Mouse (Mus musculus) forebrain, embryonic 16.5 days (tissue): ENCODE measurements around the gene Hip1. TPM values are rescaled to one million over a fixed set of nuclear protein-coding genes. Genes with fewer than 3 reads are reported as not detected.
A peak's percentile ranks its signal among the peaks of the same experiment; 100 is the strongest.

Source experiments
- ATAC-seq: fragments of 200-750 bp; cut with Nextera tagmentation; 2 replicates; pipeline ENCODE4 v1.8.0; 2017; ENCODE audit warnings: mild to moderate bottlenecking, moderate library complexity
- H3K27ac ChIP-seq: fragments of 300-500 bp; sonication (generic); 2 replicates; pipeline ENCODE4 v1.5.1; 2014; ENCODE audit warnings: low read length, control low read depth
- H3K27me3 ChIP-seq: fragments of 300-500 bp; sonication (generic); replicated peaks from 2 replicates; pipeline ENCODE4 v1.6.1; 2014; ENCODE audit warnings: low read length; ENCODE audit not compliant: control insufficient read depth, insufficient read depth
- H3K36me3 ChIP-seq: fragments of 300-500 bp; sonication (generic); 2 replicates; pipeline ENCODE4 v1.6.1; 2014; ENCODE audit not compliant: control insufficient read depth, insufficient read depth
- H3K4me1 ChIP-seq: fragments of 300-500 bp; sonication (generic); replicated peaks from 2 replicates; pipeline ENCODE4 v1.6.1; 2014; ENCODE audit warnings: low read length; ENCODE audit not compliant: control insufficient read depth, insufficient read depth
- H3K4me2 ChIP-seq: fragments of 300-500 bp; sonication (generic); 2 replicates; pipeline ENCODE4 v1.6.1; 2014; ENCODE audit warnings: mild to moderate bottlenecking, low read length, control low read depth
- H3K4me3 ChIP-seq: fragments of 300-500 bp; sonication (generic); replicated peaks from 2 replicates; pipeline ENCODE4 v1.5.1; 2014; ENCODE audit warnings: mild to moderate bottlenecking, low read length, control low read depth
- H3K9ac ChIP-seq: fragments of 300-500 bp; sonication (generic); replicated peaks from 2 replicates; pipeline ENCODE4 v1.6.1; 2014; ENCODE audit warnings: low read depth, low read length, control low read depth
- H3K9me3 ChIP-seq: fragments of 300-500 bp; sonication (generic); 2 replicates; pipeline ENCODE4 v1.6.1; 2016; ENCODE audit warnings: low read length; ENCODE audit not compliant: control insufficient read depth
- WGBS: fragments of 180-500 bp; shearing (Covaris S2); extraction: QIAGEN DNeasy Blood & Tissue Kit; methylation state at CpG from one replicate; pipeline ENCODE4 v1.1.7; 2014; 5-methylcytosine and 5-hydroxymethylcytosine counted together
- microRNA-seq: library from miRNA; unstranded; fragments of <30 nt; microRNA quantifications from one replicate; pipeline ENCODE4, GENCODE M21; 2017
- polyA plus RNA-seq: library from polyadenylated mRNA; unstranded; fragments of >200 nt; fragmentation: Nextera tagmentation; extraction: Ambion mirVana; gene quantifications from 2 replicates; pipeline ENCODE4 v1.2.1, GENCODE M21; 2015

The Hip1 gene
- polyA plus RNA-seq, 1 experiment from 2014 or later: 32.5 TPM

DNA sequence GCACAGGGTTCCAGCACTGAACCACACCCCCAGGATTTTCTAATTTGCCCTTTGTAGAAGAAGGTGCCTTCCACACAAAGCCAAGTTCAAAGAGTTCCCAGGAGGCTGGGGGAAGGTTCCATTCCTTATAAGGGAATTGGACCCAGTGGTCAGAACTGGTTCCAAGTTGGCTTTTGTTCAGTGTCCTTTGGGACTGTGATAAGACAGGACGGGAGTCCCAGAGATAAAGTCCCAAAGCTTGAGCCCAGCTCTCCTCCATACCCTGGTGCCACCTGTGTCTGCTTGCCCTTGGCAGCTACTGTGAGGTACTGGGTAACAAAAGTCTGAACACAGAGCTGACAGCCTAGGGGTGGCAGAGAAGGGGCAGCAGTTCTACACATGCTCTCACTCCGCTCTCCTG, 185.1 kb downstream of the Hip1 start:
- Histone ChIP-seq H3K9ac (no peak overlapping the region), H3K4me1 (no peaks in the 10 kb centered on the region), H3K36me3 (no peaks in the 10 kb centered on the region), H3K4me3 (no peak overlapping the region), H3K27ac (no peak overlapping the region), H3K27me3 (no peaks in the 10 kb centered on the region), H3K4me2 (no peak overlapping the region), H3K9me3 (0 out of 2 replicates have a peak, but pooled peaks cover 4% of the 10 kb centered on the region)
- ATAC-seq: no peak
- WGBS: 88% methylated on average over 2 of the region's 2 CpGs

DNA sequence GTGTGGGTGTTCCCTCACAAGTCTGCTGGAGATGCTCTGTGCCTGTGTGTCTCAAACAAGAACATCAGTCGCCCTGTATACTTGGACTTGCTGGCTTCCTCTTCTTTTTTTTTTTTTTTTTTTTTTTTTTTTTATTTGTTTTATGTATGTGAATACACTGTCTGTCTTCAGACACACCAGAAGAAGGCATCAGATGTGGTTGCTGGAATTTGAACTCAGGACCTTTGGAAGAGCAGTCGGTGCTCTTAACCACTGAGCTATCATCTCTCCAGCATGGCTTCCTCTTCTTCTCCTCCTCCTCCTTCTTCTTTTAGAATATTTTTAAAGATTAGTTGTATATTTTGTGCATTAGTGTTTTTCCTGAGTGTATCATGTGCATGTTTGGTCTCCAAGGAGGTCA, 187.4 kb downstream of the Hip1 start:
- H3K9me3 ChIP-seq: 0 out of 2 replicates have a peak, but pooled peaks cover 4% of the 10 kb centered on the region
- H3K36me3 ChIP-seq: no peaks in the 10 kb centered on the region
- H3K27me3 ChIP-seq: 0 out of 2 replicates have a peak, but pooled peaks cover 2% of the 10 kb centered on the region
- H3K27ac ChIP-seq: no peak overlapping the region
- H3K4me1 ChIP-seq: no peaks in the 10 kb centered on the region
- no peak overlapping the region for H3K4me2 ChIP-seq
- no peak for ATAC-seq
- 94% methylated on average over 2 of the region's 2 CpGs for WGBS
- no peak overlapping the region for H3K9ac ChIP-seq
- no peak overlapping the region for H3K4me3 ChIP-seq

Small RNA genes within 50 kb of the gene (microRNA-seq; reads per million reads assigned to microRNA genes)
- 2.9 reads per million, percentile 10 among the genes with 10 or more reads in this experiment for gene Mir7033

Other genes starting within 250 kb of the Hip1 start
- gene Fkbp6, start 195.1 kb downstream of the Hip1 start, polyA plus RNA-seq: not detected in 2 replicates
- gene Trim50, start 191.8 kb downstream of the Hip1 start, polyA plus RNA-seq: not detected in 2 replicates
- gene Nsun5, start 175.2 kb downstream of the Hip1 start, polyA plus RNA-seq: 38.0 and 41.8 TPM in 2 replicates
- 11.4 and 11.7 TPM in 2 replicates for gene Pom121, start 150.6 kb downstream of the Hip1 start, polyA plus RNA-seq
- not detected in 2 replicates for gene Ccl26, start 18.4 kb upstream of the Hip1 start, polyA plus RNA-seq
- gene Ccl24, start 27.9 kb upstream of the Hip1 start, polyA plus RNA-seq: 1.4 and 1.5 TPM in 2 replicates
- 60.3 and 72.2 TPM in 2 replicates for gene Rhbdd2, start 87.5 kb upstream of the Hip1 start, polyA plus RNA-seq
- gene Por, start 124.9 kb upstream of the Hip1 start, polyA plus RNA-seq: 104 and 121 TPM in 2 replicates
- 81.3 and 82.9 TPM in 2 replicates for gene Tmem120a, start 199.3 kb upstream of the Hip1 start, polyA plus RNA-seq
- 0.23 and 0.35 TPM in 2 replicates for gene Styxl1, start 233.3 kb upstream of the Hip1 start, polyA plus RNA-seq
- gene Mdh2, start 233.4 kb upstream of the Hip1 start, polyA plus RNA-seq: 562 and 563 TPM in 2 replicates